Mouse (Mus musculus) heart, adult 18-20 months (tissue): ENCODE results near the gene Mfsd4b2. TPM values are rescaled to one million over a fixed set of nuclear protein-coding genes. Genes with fewer than 3 reads are reported as not detected.
"Not testable (repeated sequence)": the region's sequence is repeated elsewhere in the genome, so short reads cannot be mapped to it uniquely, and the experiment has no call there.

Source experiments
- DNase-seq, 2 experiments: peaks; one replicate each; pipeline ENCODE4 v3.0.0; 2021 to 2022; ENCODE audit warnings: mixed read lengths in 1 of 2
- long read RNA-seq, 2 experiments: library from polyadenylated mRNA; stranded (forward); transcript quantifications; one replicate each; pipeline ENCODE4 v2.0.0; 2021
- total RNA-seq, 2 experiments: library from RNA; stranded (reverse); gene quantifications; 2 replicates each; pipeline ENCODE4 v1.2.3; 2021

Mfsd4b2 gene
- under 1 TPM; 0.12 to 0.21 TPM for total RNA-seq
- long read RNA-seq, experiment 1, result 0 reads
- long read RNA-seq, experiment 2, result 0 reads

DNA sequence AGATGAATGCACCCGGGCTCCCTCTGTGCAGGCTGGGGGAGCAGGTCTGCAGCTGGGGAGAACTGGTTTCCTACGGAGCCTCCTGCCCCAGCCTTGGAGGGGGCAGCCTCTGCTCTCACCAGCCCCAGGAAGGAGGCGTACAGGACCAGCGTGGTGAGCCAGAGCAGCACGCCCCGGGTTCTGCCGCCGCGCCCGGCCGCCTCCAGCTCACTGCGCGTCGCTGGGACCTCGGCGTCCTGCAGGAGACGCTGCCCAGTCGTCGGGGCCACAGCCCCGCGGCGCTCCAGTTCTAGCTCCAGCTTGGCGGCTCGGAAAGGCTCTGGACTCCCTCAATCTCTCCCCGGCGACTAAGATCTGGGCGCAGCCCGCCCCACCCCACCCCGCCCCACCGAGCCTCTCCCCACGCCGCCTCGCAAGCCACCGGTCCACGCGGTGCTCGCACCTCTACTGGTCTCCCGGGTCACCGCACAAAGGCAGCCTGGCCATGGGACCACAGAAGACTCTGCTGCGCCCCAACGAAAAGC is at the start of gene Mfsd4b2:
Gene Mfsd4b2, minus strand, starts transcription at position 308 of the 524 bp plus-strand sequence.
- DNase-seq, result no peak

DNA sequence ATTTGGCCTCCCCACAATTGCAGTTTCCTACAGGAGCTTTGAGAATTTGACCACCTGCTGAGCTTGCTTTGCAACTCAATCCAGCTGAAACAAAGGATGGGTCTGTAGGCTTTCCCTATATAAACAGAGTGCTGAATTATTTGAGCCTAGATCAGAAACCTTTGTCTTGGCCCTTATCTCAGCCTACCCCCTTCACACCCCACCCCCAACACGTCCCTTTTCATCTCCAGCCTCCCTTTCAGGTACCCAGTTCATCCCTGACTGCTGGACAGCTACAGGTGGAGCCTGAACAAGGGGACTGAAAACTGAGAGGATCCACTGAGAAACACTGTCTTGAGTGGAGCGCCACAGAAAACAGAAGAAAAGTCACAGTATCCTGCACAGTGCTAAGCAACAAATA is 49.0 kb upstream of the Mfsd4b2 start:
- no peak for DNase-seq

- DNase-seq, result no peak
These were observed 48.3 kb upstream of the Mfsd4b2 start for GRCm38 (mm10) chr10:39974982-39975381.

DNA sequence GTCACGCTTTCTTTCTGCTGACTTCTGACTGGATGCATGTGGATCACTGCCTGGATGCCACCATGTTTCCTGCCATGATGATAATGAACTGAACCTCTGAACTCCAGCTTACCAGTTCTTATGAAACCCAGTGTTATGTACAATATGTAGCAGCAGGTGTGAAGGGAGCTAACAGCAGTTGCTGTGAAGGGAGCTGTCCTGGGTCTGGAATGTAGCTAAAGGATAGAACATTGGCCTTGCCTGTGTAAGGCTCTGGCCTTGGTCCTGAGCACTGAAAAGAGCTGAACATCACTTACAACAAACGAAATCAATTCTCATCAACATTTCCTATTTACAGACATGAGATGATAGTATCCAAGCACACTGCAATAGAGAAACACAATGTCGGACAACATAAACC is 40.8 kb upstream of the Mfsd4b2 start:
- DNase-seq, result no peak

- DNase-seq, result no peak
These were observed 35.2 kb upstream of the Mfsd4b2 start for GRCm38 (mm10) chr10:39961906-39962305.

DNA sequence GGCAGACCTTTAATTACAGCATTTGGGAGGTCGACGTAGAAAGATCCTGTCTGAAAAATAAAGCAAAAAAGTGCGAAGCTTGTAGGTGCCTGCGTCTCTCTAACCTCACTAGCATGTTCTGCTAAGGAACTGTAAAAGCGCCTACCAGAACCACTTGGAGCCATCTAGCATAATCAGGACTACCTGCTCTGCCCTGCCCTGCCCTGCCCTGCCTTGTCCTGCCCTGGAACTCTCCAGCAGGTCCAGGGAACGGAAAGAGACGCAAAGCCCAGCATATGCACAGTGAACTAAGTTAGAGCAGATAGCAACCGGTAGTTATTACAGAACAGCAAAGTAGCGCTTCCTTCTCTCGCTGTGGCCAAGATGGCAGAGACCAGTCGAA is 33.7 kb upstream of the Mfsd4b2 start:
- no peak for DNase-seq

DNA sequence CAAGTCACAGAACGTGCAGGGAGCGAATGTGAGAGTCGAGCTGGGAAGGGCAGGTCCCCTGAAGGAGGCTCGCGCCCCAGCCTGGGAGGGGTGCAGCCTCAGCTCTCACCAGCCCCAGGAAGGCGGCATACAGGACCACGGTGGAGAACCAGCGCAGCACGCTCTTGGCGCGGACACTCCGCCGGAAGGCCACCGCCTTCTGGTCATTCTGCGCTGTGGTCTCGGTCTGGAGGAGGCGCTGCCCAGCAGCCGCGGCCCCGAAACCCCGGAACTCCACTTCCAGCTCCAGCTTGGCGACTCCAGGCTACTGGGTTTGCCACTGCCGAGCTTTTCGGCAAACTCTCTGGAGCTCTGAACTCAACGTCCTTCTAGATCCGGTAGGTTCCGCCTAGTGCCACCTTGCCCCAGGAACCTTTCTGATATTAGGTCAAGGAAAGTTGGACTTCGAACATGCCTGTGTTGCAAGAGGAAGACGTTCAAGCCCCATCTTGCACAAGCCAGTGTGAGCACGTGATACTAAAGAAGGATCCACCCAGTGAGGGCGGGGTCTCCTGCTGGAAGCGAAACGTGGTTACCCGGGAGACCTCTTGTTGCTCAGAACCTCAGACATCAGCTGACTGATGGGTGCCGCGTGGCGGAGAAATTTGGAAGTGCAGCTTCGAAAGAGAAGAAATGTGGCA is 33.2 kb upstream of the Mfsd4b2 start, which contains the start of gene Mfsd4b3:
Gene Mfsd4b3, minus strand, starts transcription at position 393 of the 680 bp plus-strand sequence.
- DNase-seq, result peak; percentile 98

DNA sequence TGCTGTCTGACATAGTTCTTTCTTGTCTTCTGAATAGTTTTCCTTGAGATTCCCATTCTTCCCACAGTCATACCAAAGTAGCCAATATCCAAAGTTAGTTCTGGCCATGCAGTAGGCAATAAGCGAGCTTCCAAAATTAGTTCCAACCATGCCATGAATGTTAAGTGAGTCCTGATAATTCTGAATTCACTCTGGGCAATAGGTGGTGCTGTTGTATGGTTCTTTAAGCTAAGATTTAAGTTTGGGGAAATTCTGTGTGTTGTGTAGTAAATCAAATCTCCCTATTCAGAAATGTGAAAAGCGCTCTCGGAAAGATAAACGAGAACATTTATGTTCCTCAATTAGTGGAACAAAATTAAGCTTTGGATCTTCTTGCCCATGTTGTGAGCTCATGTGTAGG is 31.5 kb upstream of the Mfsd4b2 start:
- DNase-seq, result peak; percentile 22 to 23

DNA sequence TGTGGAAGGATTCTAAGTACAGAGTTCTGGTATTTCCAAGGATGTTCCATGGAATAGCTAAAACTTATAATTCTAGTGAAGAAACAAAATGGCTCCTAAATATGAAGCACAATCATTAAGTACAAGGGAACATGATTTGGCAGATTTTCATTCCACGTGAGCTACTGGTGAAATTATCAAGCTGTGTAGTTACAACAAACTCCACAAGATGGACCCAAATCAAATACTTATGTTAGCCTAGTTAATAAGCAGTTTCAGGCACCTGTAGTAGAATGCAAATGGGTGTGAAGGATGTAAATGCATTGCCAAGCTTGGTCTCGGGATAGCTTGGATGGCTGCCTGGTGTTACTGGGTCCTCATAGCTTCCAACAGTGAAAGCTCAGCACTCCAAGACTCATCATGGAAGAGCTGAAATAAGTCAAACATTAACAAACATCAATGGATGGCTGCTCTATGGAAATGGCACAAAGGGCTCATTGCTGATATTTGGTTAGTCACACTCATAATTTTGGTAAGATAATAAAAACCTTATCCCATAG is 29.7 kb upstream of the Mfsd4b2 start:
- no peak for DNase-seq

- no peak for DNase-seq
These were observed 28.4 kb upstream of the Mfsd4b2 start for GRCm38 (mm10) chr10:39955163-39955562.

GRCm38 (mm10) chr10:39949377-39949954 is 22.7 kb upstream of the Mfsd4b2 start:
- no peak for DNase-seq

DNA sequence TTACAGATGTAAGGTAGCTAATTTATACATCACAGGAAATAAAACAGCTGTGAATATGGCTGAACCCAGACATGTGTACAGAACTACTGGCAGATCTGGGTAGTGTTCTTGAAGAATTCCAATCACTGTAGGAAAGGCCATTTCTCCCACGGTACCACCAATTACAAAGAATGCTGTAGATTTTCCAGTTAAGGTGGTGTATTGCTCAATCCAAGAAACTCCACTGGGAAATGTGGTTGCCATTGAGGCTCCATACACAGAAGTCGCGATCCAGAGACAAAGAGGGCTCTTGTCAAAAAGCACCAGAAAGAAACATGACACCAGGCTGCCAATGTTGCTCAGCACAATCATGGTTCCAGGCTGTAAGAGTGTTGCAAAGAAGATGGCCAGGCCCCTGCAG is 20.5 kb upstream of the Mfsd4b2 start:
- not testable (repeated sequence) for DNase-seq

GRCm38 (mm10) chr10:39936553-39936952 is 9.8 kb upstream of the Mfsd4b2 start:
- no peak for DNase-seq

DNA sequence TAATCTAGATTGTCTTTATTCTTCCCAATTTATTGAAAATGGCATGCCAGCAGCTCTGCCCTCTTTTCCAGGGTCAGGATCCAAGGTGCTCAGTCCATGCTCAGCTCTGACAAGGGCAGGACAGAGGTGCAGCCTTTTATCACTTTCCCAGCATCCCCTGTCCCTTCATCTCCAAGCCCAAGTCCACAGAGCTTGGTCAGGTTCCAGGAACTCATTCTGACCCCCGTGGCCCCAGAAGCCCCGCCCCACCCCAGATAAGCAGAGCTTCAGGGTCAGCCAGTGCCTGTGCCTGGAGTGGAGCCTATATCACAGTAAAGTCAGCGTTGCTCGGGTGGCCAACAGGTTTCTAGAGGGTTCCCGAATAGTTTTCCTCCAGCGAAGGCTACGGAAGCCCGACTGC is 2.2 kb downstream of the Mfsd4b2 start:
- DNase-seq, result not testable (repeated sequence)

DNA sequence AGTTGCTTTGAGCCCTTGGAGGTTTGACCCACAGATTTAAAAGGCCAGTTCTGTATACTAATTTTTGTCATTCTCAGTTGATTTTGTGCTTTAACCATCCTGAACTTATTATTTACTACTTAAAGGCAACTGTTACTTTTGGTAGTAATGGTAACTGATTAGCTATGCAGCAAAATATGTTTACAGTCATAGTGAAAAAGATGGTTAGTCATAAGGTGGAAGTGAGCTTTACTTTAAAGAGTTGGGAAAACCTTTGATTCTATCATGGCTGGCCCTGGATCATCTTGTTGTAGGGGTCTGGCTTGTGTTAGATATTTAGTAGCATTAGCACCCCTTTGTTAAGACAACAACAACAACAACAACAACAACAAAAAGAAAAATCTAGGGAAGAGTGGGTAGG is 14.1 kb downstream of the Mfsd4b2 start:
- DNase-seq, result no peak

GRCm38 (mm10) chr10:39908768-39909441 is 17.8 kb downstream of the Mfsd4b2 start:
- no peak for DNase-seq

- no peak for DNase-seq
These were observed 19.7 kb downstream of the Mfsd4b2 start for GRCm38 (mm10) chr10:39906799-39907658.

GRCm38 (mm10) chr10:39904191-39904590 is 22.5 kb downstream of the Mfsd4b2 start:
- no peak for DNase-seq

DNA sequence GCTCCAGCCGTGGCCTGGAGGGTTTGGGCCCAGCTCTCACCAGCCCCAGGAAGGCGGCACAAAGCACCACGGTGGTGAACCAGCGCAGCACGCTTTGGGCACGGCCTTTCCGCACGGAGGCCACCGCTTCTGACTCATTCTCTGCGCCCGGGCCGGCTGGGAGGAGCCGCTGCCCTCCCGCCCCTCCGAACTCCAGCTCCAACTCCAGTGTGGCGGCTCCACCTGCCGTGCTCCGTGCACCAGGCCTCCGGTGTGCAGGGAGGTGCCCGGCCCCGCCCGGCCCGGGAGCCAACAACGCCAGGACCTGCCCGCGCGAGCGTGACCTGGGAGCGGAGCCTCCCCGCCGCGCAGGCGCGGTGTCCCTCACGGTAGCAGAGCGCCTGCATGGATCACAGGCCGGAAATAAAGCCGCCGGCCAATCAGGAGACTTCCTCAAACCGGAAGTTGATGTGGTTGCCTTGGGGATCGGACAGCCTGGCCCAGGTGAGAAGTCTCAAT is 27.8 kb downstream of the Mfsd4b2 start, which contains the start of gene Mfsd4b4:
Gene Mfsd4b4, minus strand, starts transcription at position 365 of the 498 bp plus-strand sequence.
- peak; percentile 87 to 91 for DNase-seq

DNA sequence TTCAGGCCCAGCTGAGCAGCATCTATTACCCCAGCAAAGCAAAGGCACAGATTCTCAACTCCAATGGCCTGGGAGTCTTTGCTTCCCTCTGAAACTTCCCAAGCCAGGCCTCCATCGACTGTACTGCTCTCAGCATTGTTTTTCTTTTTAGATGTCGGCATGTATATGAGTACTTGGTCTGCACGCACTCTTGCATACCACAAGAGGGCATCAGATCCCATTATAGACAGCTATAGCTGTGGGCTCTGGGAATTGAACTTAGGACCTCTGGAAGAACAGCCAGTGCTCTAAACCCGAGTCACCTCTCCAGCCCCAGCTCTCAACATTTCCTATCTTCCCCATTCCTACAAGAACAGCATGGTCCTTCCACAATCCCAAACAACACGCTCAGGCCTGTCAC is 30.2 kb downstream of the Mfsd4b2 start:
- DNase-seq, result no peak
